Comparison of ENCODE assay signal across 11 mouse cellular contexts in genomic region chr5:127511653-127512052, GRCm38 (mm10).
DNase-seq lines count a peak whose midpoint lies in the region; ATAC-seq and TF ChIP-seq lines count a peak whose summit lies in the region.
"Had no signal": no experiment of that assay in that cellular context is flagged by ENCODE, and none has a peak within 500 bp of the region (broad histone marks: within the 10 kb centered on the region; RNA-seq: fewer than 3 reads in every experiment).

No protein-coding gene starts in this region.

- H3K27ac ChIP-seq in heart, postnatal 0 days (ENCODE audit: low read depth) = no peak overlapping the region
- H3K27ac ChIP-seq in heart, embryonic 12.5 days (ENCODE audit: poor library complexity, severe bottlenecking) = no peak overlapping the region
- no peak overlapping the region for H3K27ac ChIP-seq in neural tube, embryonic 15.5 days (replicated peaks)
- no peak overlapping the region for H3K27ac ChIP-seq in embryonic facial prominence, embryonic 10.5 days (replicated peaks)

- no peaks in the 10 kb centered on the region for H3K4me1 ChIP-seq in heart, postnatal 0 days (ENCODE audit: control insufficient read depth, insufficient read depth)
- no peaks in the 10 kb centered on the region for H3K4me1 ChIP-seq in heart, embryonic 12.5 days (replicated peaks)
- no peaks in the 10 kb centered on the region; the same call in 1 of the 2 replicates for H3K4me1 ChIP-seq in neural tube, embryonic 15.5 days
- no peaks in the 10 kb centered on the region for H3K4me1 ChIP-seq in embryonic facial prominence, embryonic 10.5 days

- H3K27me3 ChIP-seq in heart, postnatal 0 days (ENCODE audit: control insufficient read depth, insufficient read depth, low read length) = no peaks in the 10 kb centered on the region
- H3K27me3 ChIP-seq in heart, embryonic 12.5 days (replicated peaks) = no peaks in the 10 kb centered on the region
- no peaks in the 10 kb centered on the region for H3K27me3 ChIP-seq in neural tube, embryonic 15.5 days (replicated peaks)
- no peaks in the 10 kb centered on the region for H3K27me3 ChIP-seq in embryonic facial prominence, embryonic 10.5 days (replicated peaks; ENCODE audit: low read depth, poor library complexity, severe bottlenecking)

- ATAC-seq in heart, postnatal 0 days (ENCODE audit: insufficient read depth, low read depth) = no peak
- ATAC-seq in heart, embryonic 12.5 days (ENCODE audit: insufficient number of reproducible peaks, low FRiP score) = no peak
- ATAC-seq in neural tube, embryonic 15.5 days (ENCODE audit: low FRiP score) = no peak

- no peak overlapping the region for H3K9ac ChIP-seq in heart, postnatal 0 days (replicated peaks; ENCODE audit: low read depth, low read length)
- no peak overlapping the region for H3K9ac ChIP-seq in heart, embryonic 12.5 days
- H3K9ac ChIP-seq in neural tube, embryonic 15.5 days (replicated peaks) = no peak overlapping the region

- no peak for DNase-seq in heart, postnatal 0 days (ENCODE audit: low spot score)
- peak; percentile 21 for DNase-seq in neural tube, embryonic 10.5 days (ENCODE audit: extremely low spot score, low spot score)
- DNase-seq in embryonic facial prominence, embryonic 10.5 days (ENCODE audit: low spot score) = peak; percentile 21
- peak; percentile 56 for DNase-seq in testis, postnatal 10 days (ENCODE audit: low spot score)
- no peak for DNase-seq in ovary, postnatal 14 days (ENCODE audit: low spot score)
- DNase-seq in urinary bladder, postnatal 25 days (ENCODE audit: low spot score) = no peak
- DNase-seq: cerebellum, adult 9-11 months; right cerebral cortex, postnatal 25 days; thymus, postnatal 36 days had no signal

- peak; percentile 9; the same call in 1 of the 2 replicates for TF ChIP-seq CTCF in heart, postnatal 0 days (IDR thresholded peaks at IDR 0.05; ENCODE audit: low read depth)

- 72% methylated on average over 6 of the region's 6 CpGs for WGBS in heart, postnatal 0 days
- 73% methylated on average over 6 of the region's 6 CpGs for WGBS in heart, embryonic 12.5 days
- WGBS in neural tube, embryonic 15.5 days = 93% methylated on average over 6 of the region's 6 CpGs
- 89% methylated on average over 6 of the region's 6 CpGs for WGBS in embryonic facial prominence, embryonic 10.5 days

- no peak for TF ChIP-seq EP300 in heart, postnatal 0 days (IDR thresholded peaks at IDR 0.05; ENCODE audit: low read depth)

- H3K9me3 ChIP-seq in heart, postnatal 0 days (replicated peaks; ENCODE audit: control insufficient read depth, low read length) = no peaks in the 10 kb centered on the region
- H3K9me3 ChIP-seq in heart, embryonic 12.5 days (replicated peaks) = no peaks in the 10 kb centered on the region
- H3K9me3 ChIP-seq in neural tube, embryonic 15.5 days (replicated peaks) = no peaks in the 10 kb centered on the region
- no peaks in the 10 kb centered on the region for H3K9me3 ChIP-seq in embryonic facial prominence, embryonic 10.5 days

- H3K4me3 ChIP-seq in heart, postnatal 0 days (ENCODE audit: low read depth, low read length) = no peak overlapping the region
- H3K4me3 ChIP-seq in heart, embryonic 12.5 days = no peak overlapping the region
- no peak overlapping the region for H3K4me3 ChIP-seq in neural tube, embryonic 15.5 days (replicated peaks)
- no peak overlapping the region for H3K4me3 ChIP-seq in embryonic facial prominence, embryonic 10.5 days

- no peaks in the 10 kb centered on the region for H3K36me3 ChIP-seq in heart, postnatal 0 days (replicated peaks; ENCODE audit: control insufficient read depth, insufficient read depth, low read length)
- H3K36me3 ChIP-seq in heart, embryonic 12.5 days = no peaks in the 10 kb centered on the region
- H3K36me3 ChIP-seq in neural tube, embryonic 15.5 days = no peaks in the 10 kb centered on the region
- 0 out of 2 replicates have a peak, but pooled peaks cover 3% of the 10 kb centered on the region for H3K36me3 ChIP-seq in embryonic facial prominence, embryonic 10.5 days (replicated peaks)

- no peak overlapping the region for H3K4me2 ChIP-seq in heart, postnatal 0 days (ENCODE audit: low read depth, low read length)
- no peak overlapping the region for H3K4me2 ChIP-seq in heart, embryonic 12.5 days
- no peak overlapping the region for H3K4me2 ChIP-seq in neural tube, embryonic 15.5 days

Comparison
In these comparisons a context has a peak if more than half of its experiments do, and no peak if none do; other contexts are left out.
1. DNase-seq: peak in neural tube, embryonic 10.5 days (single experiment), embryonic facial prominence, embryonic 10.5 days (single experiment) and testis, postnatal 10 days (single experiment); none in heart, postnatal 0 days (single experiment), ovary, postnatal 14 days (single experiment) and urinary bladder, postnatal 25 days (single experiment).